Mouse (Mus musculus) ovary, postnatal 14 days (tissue): ENCODE data around the gene C87414.
"Not testable (repeated sequence)": the region's sequence is repeated elsewhere in the genome, so short reads cannot be mapped to it uniquely, and the experiment has no call there.

ENCODE experiments used
- DNase-seq: peaks from one replicate; pipeline ENCODE4 v3.0.0; 2022; ENCODE audit warnings: low spot score

C87414 gene

GRCm38 (mm10) chr5:93671451-93671850 lies at the start of gene C87414:
C87414 (minus strand) TSS chr5:93671551.
- DNase-seq = not testable (repeated sequence)

- not testable (repeated sequence) for DNase-seq
These were observed 13.3 kb upstream of the C87414 start for GRCm38 (mm10) chr5:93684661-93685060.
